Mouse (Mus musculus): ENCODE measurements at regions not wholly inside any gene's neighbourhood (a gene's known extent, or its start where the extent isn't known, plus 50 kb on each side); places are given as distances from the start of the nearest gene placed in this dataset.

DNA sequence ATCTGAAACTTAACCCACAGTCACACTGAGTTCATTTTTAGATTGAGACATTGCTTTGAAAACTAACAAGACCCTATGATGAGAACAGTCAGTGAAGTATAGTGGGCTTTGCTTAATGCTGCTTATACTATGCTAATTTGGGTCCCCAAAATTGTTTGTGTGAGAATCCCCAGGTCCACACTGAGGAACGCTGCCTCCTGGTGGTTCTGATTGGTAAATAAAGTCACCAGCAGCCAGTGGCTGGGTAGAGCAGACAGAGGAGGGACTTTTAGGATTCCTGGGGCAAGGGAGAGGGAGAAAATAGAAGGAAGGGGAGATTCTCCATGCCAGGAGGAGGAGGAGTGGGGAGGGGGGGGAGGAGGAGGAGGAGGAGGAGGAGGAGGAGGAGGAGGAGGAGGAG, 288.4 kb upstream of the Htr2a start:
- no peak for DNase-seq (ENCODE audit: low spot score in 2 of 2)

DNA sequence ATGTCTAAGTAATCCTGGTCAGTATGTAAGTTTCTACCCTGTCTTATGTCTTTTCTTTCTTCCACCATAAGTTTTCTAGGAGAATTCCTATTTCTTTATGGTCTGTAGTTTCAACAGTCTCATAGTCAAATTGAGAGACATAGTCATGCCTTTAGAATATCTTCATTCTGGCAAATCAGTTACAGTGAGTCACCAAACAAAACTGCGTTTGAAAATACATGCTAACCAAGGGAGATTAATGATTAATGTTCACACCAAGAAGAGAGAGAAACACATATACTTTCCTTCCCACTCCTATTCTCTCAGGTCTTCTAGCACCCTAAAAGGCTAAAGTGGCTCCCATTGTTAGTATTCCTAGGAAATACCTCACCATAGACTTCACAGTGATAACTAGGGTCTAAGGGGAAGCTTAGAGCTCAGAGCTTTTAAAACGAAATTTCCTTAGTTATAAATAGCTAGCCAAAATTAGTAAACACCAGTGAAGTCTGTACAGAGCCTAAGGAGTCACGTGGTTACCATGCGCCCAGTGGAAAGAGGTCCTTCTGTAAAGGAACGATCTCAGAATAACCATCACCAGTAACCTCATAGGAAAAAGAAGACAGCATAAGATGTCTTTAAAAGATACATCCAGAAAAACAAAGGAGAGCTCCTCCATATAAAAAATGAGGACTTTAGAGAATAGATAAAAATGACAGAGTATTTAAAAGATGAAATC, 281.8 kb upstream of the Htr2a start:
- no peak for DNase-seq (ENCODE audit: low spot score in 2 of 2)

DNA sequence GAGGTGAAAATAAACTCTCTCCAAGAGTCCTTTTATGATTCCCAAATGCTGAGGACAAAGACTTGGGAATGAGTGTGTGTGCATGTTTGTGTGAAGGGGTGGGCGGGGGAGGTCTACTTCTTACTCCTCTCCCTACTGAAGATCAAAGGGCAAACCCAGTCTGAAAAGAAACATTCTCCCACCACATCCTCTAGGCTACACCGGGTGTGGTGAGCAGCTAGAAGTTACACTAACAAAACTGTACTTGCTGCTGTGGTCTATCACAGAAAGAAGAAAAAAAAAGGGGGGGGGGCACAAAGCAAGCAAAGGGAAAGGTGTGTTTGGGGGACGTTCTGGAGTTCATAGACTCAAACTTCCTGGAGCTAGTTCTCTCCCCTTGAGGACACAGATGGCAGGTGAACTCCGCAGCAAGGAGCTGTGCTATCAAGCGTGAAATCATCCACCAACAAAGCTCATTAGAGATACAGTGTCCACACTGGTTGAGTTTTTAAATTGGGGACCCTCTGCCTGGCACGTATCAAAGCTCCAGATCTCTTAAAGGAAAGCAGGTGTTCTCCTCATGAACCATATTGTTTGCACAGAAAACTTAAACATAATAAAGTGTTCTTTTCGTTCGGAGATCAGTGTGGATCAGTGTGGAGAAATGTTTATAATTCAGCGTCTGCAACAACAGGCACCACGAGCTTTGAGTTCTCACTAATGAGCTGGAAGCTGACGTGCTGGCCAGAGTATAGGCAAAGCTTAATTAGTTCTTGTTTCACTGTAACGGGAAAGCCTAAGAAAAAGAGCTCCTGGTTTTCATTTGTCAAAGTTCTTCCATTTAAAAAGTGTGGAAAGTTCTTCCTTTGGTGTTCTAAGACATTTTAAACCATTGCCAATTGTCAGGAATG, 280.7 kb upstream of the Htr2a start:
- DNase-seq (ENCODE audit: low spot score in 2 of 2) = no peak

DNA sequence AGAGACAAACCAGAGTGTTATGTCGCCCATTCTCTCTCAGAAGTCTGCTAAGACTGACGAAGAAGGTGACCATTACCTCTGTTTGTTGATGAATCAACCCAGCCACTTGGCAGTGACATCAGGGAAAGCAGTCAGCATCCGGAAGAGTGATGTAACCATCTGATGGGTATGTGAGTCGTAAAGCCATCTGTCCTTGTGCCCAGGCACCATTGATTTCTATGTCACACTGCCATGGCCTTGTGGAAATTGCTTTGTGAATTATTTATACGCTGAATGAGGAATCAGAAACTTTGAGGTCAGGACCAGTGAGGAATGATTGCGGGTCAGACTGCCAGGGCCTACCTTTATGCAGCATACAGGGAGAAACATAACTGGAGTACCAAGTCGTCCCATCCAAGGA, 256.2 kb upstream of the Htr2a start:
- DNase-seq (ENCODE audit: low spot score in 2 of 2) = no peak

DNA sequence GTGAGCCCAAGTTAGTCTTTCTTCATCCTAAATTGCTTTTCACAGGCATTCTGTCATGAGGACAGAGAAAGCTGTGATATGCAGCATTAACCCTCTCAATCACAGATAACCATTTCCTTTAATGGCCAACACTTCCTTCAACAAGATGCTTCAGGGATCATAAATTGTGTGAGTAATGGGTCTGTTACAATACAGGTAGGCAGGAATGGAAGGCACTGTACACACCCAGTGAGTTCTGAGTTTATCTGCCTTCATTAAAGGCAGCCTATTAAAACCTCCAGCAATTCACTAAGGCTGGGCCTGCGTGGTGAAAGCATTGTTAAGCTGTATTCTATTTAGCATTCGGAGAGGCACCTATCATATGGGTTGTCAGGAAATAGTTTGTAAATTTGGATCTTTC, 248.2 kb upstream of the Htr2a start:
- DNase-seq (ENCODE audit: low spot score in 2 of 2) = no peak

DNA sequence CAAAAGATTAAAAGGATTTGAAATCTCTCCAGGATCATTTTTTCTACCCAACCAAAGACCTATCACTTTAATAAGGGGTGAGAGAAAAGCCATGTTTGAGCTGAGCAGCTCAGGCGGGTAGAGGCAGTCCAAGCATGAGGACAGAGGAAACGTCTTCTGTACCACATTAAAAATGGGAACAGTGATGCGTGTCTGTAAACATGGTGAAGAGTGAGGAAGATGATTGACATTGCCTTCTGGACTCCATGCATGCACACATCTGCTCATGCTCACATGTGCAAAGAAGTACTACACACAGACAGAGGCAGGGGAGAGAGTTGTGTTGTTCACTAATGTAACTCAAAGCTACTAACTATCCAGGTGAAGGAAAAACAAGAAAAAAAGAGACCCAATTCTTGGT, 243.4 kb upstream of the Htr2a start:
- no peak for DNase-seq (ENCODE audit: low spot score in 2 of 2)

DNA sequence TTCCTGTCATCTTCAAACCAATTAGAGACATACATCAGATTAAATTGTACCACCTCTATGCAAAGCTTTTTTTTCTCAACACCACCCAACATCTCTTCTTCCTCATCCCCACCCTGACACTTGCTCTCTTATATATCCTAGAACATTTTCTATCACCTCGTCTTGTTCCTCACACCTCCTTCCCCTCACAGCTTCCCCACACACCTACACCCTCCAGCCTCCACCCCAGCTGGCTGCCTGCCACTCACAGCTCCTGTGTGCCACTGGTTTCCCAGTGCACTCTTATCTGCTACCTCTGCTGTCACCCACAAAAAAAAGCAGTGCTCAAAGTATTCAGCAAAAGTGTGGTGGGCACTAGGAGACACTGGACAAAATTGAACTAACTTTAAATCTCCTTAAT, 231.2 kb upstream of the Htr2a start:
- no peak for DNase-seq (ENCODE audit: low spot score in 2 of 2)

DNA sequence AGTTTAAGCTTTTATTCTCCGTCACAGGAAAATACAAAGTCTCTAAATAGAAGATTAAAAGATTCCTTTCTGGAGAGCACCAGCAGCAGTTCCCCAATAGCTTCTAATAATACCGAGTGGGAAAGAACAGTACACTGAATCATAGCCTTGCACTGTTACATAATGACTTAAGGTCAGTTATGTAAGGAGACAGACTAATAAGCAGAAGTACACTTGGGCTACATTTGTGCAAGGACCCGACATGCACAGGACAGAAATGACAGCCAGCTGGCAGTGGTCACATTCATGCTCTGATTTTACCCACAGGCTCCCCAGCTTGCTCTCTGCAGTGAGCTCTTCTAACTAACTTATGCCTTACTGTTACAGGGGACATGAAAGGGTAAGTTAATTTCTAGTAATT, 212.4 kb upstream of the Htr2a start:
- DNase-seq (ENCODE audit: low spot score in 2 of 2) = peak in 1 of 2 experiments; percentile 3

DNA sequence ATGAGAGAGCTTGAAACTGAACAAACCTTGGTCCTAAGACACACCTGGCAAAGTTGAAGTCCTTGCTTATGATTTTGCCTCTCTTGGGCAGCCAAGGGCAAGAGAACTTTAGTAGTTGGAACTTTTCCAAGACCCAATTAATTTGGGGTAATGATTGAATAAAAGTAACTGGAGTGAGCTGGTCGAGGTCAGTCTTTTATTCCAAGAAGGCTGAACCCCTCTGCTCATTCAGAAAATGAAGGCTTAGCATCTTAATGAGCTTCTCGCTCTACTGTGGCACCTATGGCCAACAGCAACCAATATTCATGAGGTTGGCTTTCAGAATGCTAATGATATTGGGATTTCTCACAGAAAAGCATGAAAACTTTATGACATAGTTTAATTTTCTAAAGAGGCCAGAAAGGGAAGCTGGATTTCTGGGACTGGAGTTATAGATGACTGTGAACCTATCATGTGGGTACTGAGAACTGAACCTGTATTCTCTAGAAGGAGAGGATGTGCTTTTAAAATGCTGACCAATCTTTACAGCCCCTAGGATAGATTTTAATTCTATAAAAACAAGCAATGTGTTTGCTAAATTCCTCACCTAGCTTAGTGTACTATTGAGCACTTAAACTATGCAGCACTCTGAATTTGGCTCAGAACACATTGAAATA, 176.5 kb upstream of the Htr2a start:
- DNase-seq (ENCODE audit: low spot score in 2 of 2) = peak in 1 of 2 experiments; percentile 10

DNA sequence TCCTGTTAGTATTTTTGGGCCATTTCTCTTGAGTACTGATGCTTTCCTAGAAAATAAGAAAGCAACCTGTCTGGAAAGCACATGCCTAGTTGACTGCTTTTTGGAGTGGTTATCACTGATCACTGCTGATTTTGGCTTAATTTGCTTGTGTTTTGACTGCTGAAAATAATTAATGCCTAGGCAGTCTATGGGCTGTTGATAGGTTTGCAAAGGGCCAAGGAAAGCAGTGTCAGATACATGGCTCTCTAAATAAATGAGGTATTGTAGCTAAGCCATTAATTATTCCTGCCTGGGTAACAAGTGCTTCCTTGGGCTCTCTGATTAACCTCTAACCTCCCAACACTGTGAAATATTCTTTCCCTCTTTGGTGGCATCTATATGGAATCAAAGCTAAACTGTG, 145.1 kb upstream of the Htr2a start:
- DNase-seq (ENCODE audit: low spot score in 2 of 2) = no peak

DNA sequence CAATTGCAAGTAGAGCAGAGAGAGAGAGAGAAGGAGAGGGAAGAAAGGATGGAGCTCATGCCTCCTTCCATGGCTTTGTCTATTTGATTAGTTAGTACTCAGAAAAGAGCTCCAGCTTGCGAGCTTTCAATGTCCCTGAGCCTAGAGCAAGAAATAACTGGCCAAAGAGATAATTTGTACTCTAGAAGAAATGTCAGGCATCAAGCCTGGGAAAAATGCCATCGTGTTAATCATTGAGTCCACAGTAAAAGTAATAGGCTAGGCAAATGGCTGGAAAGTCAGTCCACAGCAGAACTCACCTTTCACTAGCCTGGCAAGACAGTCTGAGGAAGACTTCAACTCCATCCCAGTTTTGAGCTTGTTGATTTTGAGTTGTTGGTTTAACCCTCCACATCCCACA, 129.1 kb upstream of the Htr2a start:
- DNase-seq (ENCODE audit: low spot score in 2 of 2) = no peak

DNA sequence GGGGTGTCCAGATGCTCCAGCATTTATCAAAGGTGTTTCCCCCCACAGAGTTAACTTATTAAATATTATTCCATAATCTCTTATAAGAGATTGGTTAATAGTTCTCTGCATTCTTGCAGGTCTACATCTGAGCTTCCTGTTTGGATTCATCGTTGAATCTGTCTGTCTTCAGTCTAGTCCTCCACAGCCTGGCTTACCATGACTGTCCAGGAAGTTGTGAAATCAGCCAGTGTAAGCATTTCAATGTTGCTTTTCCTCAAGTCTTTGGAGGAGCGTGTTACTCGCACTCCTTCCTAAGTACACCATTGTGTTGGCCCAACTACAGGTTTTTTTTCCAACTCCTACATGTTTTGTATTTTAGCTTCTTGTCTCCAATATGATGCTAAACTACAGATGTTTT, 124.2 kb upstream of the Htr2a start:
- DNase-seq (ENCODE audit: low spot score in 2 of 2) = no peak

DNA sequence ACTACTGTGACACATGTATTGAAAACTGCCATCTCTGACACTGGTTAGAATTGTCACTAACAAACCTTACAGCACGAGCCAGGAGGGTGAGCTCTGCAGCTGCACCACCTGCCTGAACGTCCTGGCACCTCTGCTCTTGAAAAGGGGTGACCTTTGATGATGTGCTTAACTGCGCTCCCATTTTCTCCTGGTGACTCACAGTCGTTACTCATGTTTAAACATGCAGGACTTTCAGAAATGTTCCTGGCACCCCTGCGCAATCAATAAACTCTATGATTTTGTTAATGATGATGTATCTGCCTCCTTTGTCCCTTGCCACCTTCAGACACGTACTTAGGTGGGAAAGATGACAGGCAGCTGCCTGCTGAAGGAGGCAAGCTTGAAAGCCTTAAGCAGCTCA, 121.1 kb upstream of the Htr2a start:
- no peak for DNase-seq (ENCODE audit: low spot score in 2 of 2)

DNA sequence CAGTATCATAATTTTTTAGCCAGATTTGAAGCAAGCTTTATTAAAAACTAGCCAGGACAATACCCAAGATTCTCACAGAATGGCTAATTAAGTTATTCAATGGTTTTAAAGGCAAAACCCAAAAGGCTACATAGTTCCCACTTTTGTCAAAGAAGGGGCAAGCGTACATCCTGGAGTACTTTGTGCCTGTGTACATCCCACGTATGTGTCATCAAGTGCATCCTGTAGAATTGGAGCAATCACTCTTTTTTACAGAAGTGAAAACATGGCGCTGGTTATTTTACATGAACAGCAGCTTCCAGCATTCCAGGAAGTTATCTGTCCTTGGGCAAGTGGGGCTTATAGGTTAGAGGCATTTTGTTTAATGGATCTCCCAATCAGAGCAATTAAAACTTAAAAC, 119.0 kb upstream of the Htr2a start:
- no peak for DNase-seq (ENCODE audit: low spot score in 2 of 2)

DNA sequence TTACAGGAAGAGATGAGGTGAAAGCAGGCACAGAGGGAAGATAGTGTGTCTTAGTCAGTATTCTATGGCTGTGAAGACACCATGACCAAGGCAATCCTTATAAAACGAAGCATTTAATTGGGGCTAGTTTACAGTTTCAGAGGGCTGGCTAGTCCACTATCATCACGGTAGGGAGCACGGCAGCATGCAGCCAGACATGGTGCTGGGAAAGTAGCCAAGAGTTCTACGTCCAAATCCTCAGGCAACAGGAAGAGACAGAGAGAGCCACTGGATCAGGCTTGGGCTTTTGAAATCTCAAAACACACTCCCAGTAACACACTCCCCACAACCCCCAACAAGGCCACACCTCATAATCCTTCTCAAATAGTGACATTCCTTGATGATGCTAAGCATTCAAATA, 113.4 kb upstream of the Htr2a start:
- DNase-seq (ENCODE audit: low spot score in 2 of 2) = no peak

DNA sequence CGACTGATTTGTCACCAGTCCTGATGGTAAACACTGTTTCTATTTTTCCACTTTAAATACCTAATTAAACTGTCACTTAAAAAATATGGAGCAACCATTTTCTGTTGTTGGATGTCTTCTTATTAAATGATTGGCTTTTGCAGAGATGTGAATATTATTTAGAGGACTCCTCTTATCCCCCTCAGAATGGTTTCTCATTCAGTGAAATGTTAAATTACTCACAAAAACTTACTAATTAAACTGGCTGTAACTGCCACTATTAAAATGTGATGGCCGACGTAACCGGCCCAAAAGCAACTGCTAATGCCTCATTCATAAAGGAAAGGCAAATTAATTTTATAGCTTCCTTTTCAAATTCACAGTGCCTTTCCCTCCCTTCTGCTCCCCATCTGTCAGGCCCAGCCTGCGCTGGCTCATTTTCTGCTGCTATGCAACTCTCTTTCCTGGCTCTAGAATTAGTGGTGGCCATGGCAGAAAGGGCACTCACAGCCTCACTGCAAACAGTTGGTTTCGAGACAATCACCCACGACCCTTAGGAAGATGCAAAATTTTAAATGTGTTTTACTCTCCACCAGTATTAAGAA, 111.2 kb upstream of the Htr2a start:
- peak; percentile 41 to 77 for DNase-seq (ENCODE audit: low spot score in 2 of 2)

DNA sequence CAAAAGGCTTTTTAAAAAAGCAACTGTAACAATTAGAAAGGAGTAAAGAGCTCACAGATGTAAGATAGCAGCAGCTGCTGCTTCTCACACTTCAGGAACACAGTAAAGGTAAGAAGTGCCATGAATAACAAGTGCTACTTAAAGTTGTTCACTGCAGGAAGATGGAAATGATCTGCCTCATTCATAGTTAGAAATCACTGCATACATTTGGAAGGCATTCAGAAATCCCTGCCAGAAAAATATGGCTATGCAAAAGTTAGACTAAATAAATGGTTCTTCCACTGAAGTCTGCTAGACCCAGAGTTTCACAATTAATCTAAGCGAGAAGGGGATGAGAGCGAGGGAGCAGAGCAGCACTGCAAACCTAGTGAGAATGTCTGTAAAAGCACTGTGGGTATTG, 102.5 kb upstream of the Htr2a start:
- no peak for DNase-seq (ENCODE audit: low spot score in 2 of 2)

DNA sequence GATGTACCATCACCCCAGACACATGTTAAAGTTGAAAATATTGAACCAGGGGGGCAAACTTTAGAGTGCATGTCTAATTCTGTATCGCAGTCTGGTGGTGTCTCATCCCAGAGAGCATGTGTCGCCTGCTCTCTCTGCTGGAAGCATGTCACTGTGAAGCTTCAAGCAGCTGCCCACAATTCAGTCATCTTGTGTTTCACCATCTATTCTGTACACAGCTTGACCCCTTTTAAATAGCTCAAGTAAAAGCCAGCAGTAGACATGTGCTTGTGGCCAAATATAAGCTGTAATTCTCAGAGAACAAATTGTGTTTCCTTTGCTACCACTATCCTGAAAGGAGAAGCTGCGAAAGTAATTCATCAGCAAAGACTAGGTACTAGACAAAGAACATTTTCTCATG, 96.6 kb upstream of the Htr2a start:
- DNase-seq (ENCODE audit: low spot score in 2 of 2) = no peak

DNA sequence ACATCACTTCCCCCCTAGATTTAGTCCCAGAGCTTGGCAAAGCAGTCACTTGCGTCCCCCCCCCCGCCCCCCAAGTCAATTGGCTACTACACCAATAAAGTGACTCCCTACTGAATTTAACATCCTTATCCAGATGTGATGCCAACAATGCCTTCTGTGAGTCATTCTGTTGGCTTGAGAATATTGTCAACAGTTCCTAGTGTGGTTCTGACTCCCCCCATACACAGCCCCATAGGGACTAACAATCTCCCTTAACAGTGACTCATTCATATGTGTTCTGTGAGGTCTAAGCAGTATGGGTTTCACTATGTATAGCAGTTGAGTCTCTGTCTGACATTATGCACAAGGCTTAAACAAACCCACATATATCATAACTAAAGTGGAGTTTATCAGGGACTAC, 89.5 kb upstream of the Htr2a start:
- no peak for DNase-seq (ENCODE audit: low spot score in 2 of 2)

DNA sequence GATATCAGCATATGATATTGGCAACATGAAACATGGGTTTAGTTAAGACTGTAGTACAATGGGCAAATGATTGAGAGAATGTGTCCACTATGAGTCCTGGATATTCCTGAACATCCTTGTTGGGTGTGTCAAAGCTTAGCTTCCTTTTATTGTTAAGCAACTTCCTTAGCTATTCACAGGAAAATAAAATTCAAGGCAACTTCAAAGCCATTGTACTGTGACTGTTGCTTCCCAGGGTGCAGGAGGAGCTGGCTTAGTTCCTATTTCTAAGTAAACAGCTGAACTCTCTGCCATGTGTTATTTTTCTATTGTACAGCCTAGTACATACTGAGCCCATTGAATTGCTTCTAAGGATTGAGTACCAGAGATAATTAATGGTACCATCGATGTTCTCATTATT, 87.0 kb upstream of the Htr2a start:
- DNase-seq (ENCODE audit: low spot score in 2 of 2) = peak in 1 of 2 experiments; percentile 16

DNA sequence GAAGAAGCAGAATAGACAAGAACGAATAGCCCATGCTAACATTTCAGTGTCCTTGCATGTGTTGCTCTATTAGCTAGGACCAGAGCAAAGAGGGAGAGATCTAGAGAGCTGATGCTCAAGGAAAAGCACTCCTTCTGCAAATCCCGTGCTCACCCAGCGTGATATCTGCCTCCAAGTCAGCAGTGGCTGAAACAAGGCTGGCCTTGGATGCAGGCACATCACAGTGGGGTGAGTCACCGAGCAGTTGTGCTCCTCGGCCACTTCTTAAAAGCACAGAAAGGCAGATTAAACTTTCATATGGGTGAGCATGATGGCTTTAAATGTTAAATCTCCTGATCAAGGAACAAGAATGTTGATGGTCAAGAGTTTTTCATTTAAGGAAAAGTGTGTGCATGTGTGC, 82.3 kb upstream of the Htr2a start:
- no peak for DNase-seq (ENCODE audit: low spot score in 2 of 2)

Data from layer of hippocampus, postnatal 14 days (tissue).